Mouse (Mus musculus) C2C12 (cell line): ENCODE measurements around the gene Nrtn. TPM values are rescaled to one million over a fixed set of nuclear protein-coding genes. Genes with fewer than 3 reads are reported as not detected.

Source experiments
- H3K27me3 ChIP-seq: one replicate; pipeline ENCODE4 v1.6.1; 2011; ENCODE audit not compliant: control insufficient read depth, insufficient read depth, insufficient read length
- H3K36me3 ChIP-seq: one replicate; pipeline ENCODE4 v1.6.1; 2011; ENCODE audit not compliant: control insufficient read depth, insufficient read depth
- H3K4me3 ChIP-seq: one replicate; pipeline ENCODE4 v1.5.1; 2011; ENCODE audit warnings: mild to moderate bottlenecking, control low read depth; ENCODE audit not compliant: poor library complexity, insufficient read depth, severe bottlenecking
- H3K79me2 ChIP-seq: one replicate; pipeline ENCODE4 v1.6.1; 2011; ENCODE audit not compliant: control insufficient read depth, insufficient read depth
- H3K79me3 ChIP-seq: one replicate; pipeline ENCODE4 v1.6.1; 2011; ENCODE audit warnings: low read depth, control low read depth
- H3ac ChIP-seq: one replicate; pipeline ENCODE3; 2011; ENCODE audit warnings: low read depth; ENCODE audit not compliant: control insufficient read depth, insufficient read length
- CEBPB ChIP-seq: IDR thresholded peaks from one replicate; pipeline ENCODE4 v1.6.1; 2011; ENCODE audit warnings: low read depth, mild to moderate bottlenecking, control low read depth, moderate library complexity
- CTCF ChIP-seq: IDR thresholded peaks from one replicate; pipeline ENCODE4 v1.5.1; 2011; ENCODE audit not compliant: control insufficient read depth, insufficient read depth, insufficient read length
- FOSL1 ChIP-seq: IDR thresholded peaks from one replicate; pipeline ENCODE4 v1.8.0; 2011; ENCODE audit warnings: mild to moderate bottlenecking, low read length; ENCODE audit not compliant: poor library complexity, insufficient read depth, severe bottlenecking
- MAX ChIP-seq: IDR thresholded peaks from one replicate; pipeline ENCODE4 v1.6.1; 2011; ENCODE audit warnings: mild to moderate bottlenecking, control low read depth
- MYOD1 ChIP-seq: IDR thresholded peaks from one replicate; pipeline ENCODE4 v1.6.1; 2011; ENCODE audit warnings: low read depth; ENCODE audit not compliant: control insufficient read depth, insufficient read length
- MYOG ChIP-seq: IDR thresholded peaks from one replicate; pipeline ENCODE4 v1.6.1; 2011; ENCODE audit not compliant: control insufficient read depth, insufficient read length; ENCODE audit errors: extremely low read depth
- USF1 ChIP-seq: IDR thresholded peaks from one replicate; pipeline ENCODE4 v1.6.1; 2011; ENCODE audit warnings: low read depth, mild to moderate bottlenecking, control low read depth, moderate library complexity
- polyA plus RNA-seq: library from polyadenylated mRNA; unstranded; fragments of >200 nt; fragmentation: generic; extraction: Trizol; gene quantifications from one replicate; pipeline ENCODE4 v1.2.1, GENCODE M21; 2012; ENCODE audit warnings: missing spikeins

Gene Nrtn
- polyA plus RNA-seq, 1 experiment, result 0.67 TPM

GRCm38 (mm10) chr17:56729151-56729550 is 28.2 kb downstream of the Nrtn start:
- Histone ChIP-seq H3ac (no peak overlapping the region), H3K79me3 (no peaks in the 10 kb centered on the region), H3K27me3 (peaks cover 44% of the 10 kb centered on the region), H3K79me2 (no peaks in the 10 kb centered on the region), H3K4me3 (no peak overlapping the region), H3K36me3 (no peaks in the 10 kb centered on the region)
- TF ChIP-seq MYOG, result no peak
- no peak for TF ChIP-seq CEBPB
- TF ChIP-seq MAX, result no peak
- no peak for TF ChIP-seq CTCF
- no peak for TF ChIP-seq MYOD1
- TF ChIP-seq USF1, result no peak
- no peak for TF ChIP-seq FOSL1

GRCm38 (mm10) chr17:56728117-56728516 is 29.2 kb downstream of the Nrtn start:
- Histone ChIP-seq H3ac (no peak overlapping the region), H3K36me3 (no peaks in the 10 kb centered on the region), H3K27me3 (peaks cover 34% of the 10 kb centered on the region), H3K4me3 (no peak overlapping the region), H3K79me3 (no peaks in the 10 kb centered on the region), H3K79me2 (no peaks in the 10 kb centered on the region)
- no peak for TF ChIP-seq USF1
- TF ChIP-seq FOSL1, result no peak
- TF ChIP-seq CEBPB, result no peak
- TF ChIP-seq CTCF, result no peak
- TF ChIP-seq MYOG, result no peak
- no peak for TF ChIP-seq MAX
- TF ChIP-seq MYOD1, result no peak

DNA sequence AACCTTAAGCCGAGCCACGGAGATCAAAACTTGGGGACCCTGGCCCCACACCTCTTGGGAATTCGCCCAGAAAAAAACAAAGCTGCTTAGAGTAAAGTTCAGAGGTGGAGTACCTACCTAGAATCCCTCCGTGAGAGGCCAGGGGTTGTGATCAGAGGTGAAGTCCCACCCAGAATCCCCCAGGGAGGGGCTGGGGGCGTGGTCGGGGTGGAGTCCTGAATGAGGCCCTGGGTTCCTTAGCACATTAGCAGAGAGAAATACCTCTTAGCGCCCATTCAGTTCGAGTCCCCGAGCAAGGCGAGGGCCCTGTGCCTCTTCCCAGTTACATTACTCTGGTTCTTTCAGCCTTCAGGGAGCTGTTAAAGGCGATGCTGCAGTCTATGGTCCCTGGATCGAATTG is 29.7 kb downstream of the Nrtn start:
- Histone ChIP-seq H3K79me3 (no peaks in the 10 kb centered on the region), H3K36me3 (no peaks in the 10 kb centered on the region), H3K27me3 (peaks cover 32% of the 10 kb centered on the region), H3K4me3 (no peak overlapping the region), H3K79me2 (no peaks in the 10 kb centered on the region), H3ac (no peak overlapping the region)
- TF ChIP-seq CEBPB (no peak), FOSL1 (no peak), CTCF (no peak), MYOG (no peak), MAX (no peak), USF1 (no peak), MYOD1 (no peak)

GRCm38 (mm10) chr17:56727029-56727649 is 30.2 kb downstream of the Nrtn start:
- Histone ChIP-seq H3ac (no peak overlapping the region), H3K4me3 (no peak overlapping the region), H3K79me2 (no peaks in the 10 kb centered on the region), H3K79me3 (no peaks in the 10 kb centered on the region), H3K27me3 (peaks cover 29% of the 10 kb centered on the region), H3K36me3 (no peaks in the 10 kb centered on the region)
- no peak for TF ChIP-seq MAX
- TF ChIP-seq MYOD1, result no peak
- no peak for TF ChIP-seq FOSL1
- TF ChIP-seq CEBPB, result no peak
- no peak for TF ChIP-seq USF1
- TF ChIP-seq MYOG, result no peak
- TF ChIP-seq CTCF, result no peak

- Histone ChIP-seq H3ac (no peak overlapping the region), H3K4me3 (no peak overlapping the region), H3K79me3 (peaks cover 10% of the 10 kb centered on the region), H3K79me2 (peaks cover 30% of the 10 kb centered on the region), H3K36me3 (no peaks in the 10 kb centered on the region), H3K27me3 (peaks cover 3% of the 10 kb centered on the region)
- TF ChIP-seq MYOD1 (no peak), MAX (no peak), CTCF (no peak), FOSL1 (no peak), MYOG (no peak), CEBPB (no peak), USF1 (no peak)
These were observed 33.7 kb downstream of the Nrtn start for GRCm38 (mm10) chr17:56723419-56724161.
